Mouse (Mus musculus) G1E (cell line): ENCODE results near the gene Agap3.

Experiments
- CTCF ChIP-seq: IDR thresholded peaks from 2 replicates; pipeline ENCODE4 v1.5.1; 2012; ENCODE audit warnings: low read depth, low read length, inconsistent platforms, mixed read lengths
- POLR2AphosphoS5 ChIP-seq: IDR thresholded peaks from 2 replicates; pipeline ENCODE4 v1.6.1; 2012; ENCODE audit warnings: low read depth, low read length, inconsistent platforms; ENCODE audit not compliant: insufficient replicate concordance
- TAL1 ChIP-seq: conservative IDR thresholded peaks from 2 replicates; pipeline ENCODE4 v1.6.1; 2012; ENCODE audit warnings: low read depth, low read length, inconsistent platforms, mixed read lengths

DNA sequence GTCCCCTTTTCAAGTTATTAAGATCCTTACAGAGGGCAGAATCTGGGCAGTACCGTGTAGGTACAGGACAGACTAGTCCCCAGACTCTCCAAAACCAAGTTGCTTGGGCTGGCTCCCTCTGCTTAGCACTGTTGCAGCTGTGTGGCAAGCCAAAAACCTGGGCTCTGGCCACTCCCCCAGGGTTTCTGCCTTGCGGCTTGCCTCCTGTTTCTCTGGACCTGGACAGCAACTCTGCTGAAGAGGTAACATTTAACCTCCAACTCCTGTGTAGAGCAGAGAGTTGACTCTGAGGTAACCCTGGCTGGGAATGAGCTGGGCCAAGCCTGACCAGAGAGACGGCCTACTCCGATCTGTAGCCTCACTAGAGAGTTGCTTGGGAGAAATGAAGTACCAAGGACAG lies 50.8 kb downstream of the Agap3 start:
- TF ChIP-seq CTCF (no peak), POLR2AphosphoS5 (no peak), TAL1 (no peak)
